Mouse (Mus musculus): Measurements from ENCODE around the gene Fam149b. TPM values are rescaled to one million over a fixed set of nuclear protein-coding genes. Genes with fewer than 3 reads are reported as not detected.

Gene Fam149b
- polyA plus RNA-seq, 1 experiment from 2014 or later = 27.5 TPM

Other genes with a start within 250 kb of the Fam149b start
- gene Saysd1, start 209.6 kb upstream of the Fam149b start, polyA plus RNA-seq (2014; fragmentation: Nextera tagmentation; extraction: Ambion mirVana) = 8.4 and 8.6 TPM in 2 replicates
- 2.2 and 2.9 TPM in 2 replicates for gene Kcnk5, start 166.4 kb upstream of the Fam149b start, polyA plus RNA-seq (2014; fragmentation: Nextera tagmentation; extraction: Ambion mirVana)
- gene Kcnk16, start 79.0 kb upstream of the Fam149b start, polyA plus RNA-seq (2014; fragmentation: Nextera tagmentation; extraction: Ambion mirVana) = not detected in 2 replicates
- gene Nudt13, start 53.5 kb upstream of the Fam149b start, polyA plus RNA-seq (2014; fragmentation: Nextera tagmentation; extraction: Ambion mirVana) = 9.0 and 9.8 TPM in 2 replicates
- gene Ecd, start within 50 bp of the Fam149b start, polyA plus RNA-seq (2014; fragmentation: Nextera tagmentation; extraction: Ambion mirVana) = 39.6 and 43.7 TPM in 2 replicates
- gene Dnajc9, start 40.7 kb downstream of the Fam149b start, polyA plus RNA-seq (2014; fragmentation: Nextera tagmentation; extraction: Ambion mirVana) = 76.4 and 104 TPM in 2 replicates
- 93.3 and 97.9 TPM in 2 replicates for gene Mrps16, start 45.5 kb downstream of the Fam149b start, polyA plus RNA-seq (2014; fragmentation: Nextera tagmentation; extraction: Ambion mirVana)
- gene Cfap70, start 104.1 kb downstream of the Fam149b start, polyA plus RNA-seq (2014; fragmentation: Nextera tagmentation; extraction: Ambion mirVana) = 0.21 TPM in 1 of 2 replicates, not detected in the other
- 38.1 and 42.5 TPM in 2 replicates for gene Anxa7, start 132.0 kb downstream of the Fam149b start, polyA plus RNA-seq (2014; fragmentation: Nextera tagmentation; extraction: Ambion mirVana)
- gene Mss51, start 148.7 kb downstream of the Fam149b start, polyA plus RNA-seq (2014; fragmentation: Nextera tagmentation; extraction: Ambion mirVana) = 0.62 and 1.1 TPM in 2 replicates
- gene Ppp3cb, start 198.4 kb downstream of the Fam149b start, polyA plus RNA-seq (2014; fragmentation: Nextera tagmentation; extraction: Ambion mirVana) = 43.1 and 46.8 TPM in 2 replicates